Comparison of ENCODE assay signal across 17 mouse cellular contexts in genomic region chr8:72105165-72105564, GRCm38 (mm10). TPM values are rescaled to one million over a fixed set of nuclear protein-coding genes. Genes with fewer than 3 reads are reported as not detected.
DNase-seq lines count a peak whose midpoint lies in the region; ATAC-seq and TF ChIP-seq lines count a peak whose summit lies in the region.
"Had no signal": no experiment of that assay in that cellular context is flagged by ENCODE, and none has a peak within 500 bp of the region (broad histone marks: within the 10 kb centered on the region; RNA-seq: fewer than 3 reads in every experiment).

No protein-coding gene starts in this region.

- no peak overlapping the region for H3K4me3 ChIP-seq in liver, postnatal 0 days (ENCODE audit: low read depth, low read length)
- H3K4me3 ChIP-seq in liver, embryonic 11.5 days (ENCODE audit: low read depth, low read length): no peak overlapping the region
- H3K4me3 ChIP-seq: embryonic facial prominence, embryonic 12.5 days; hindbrain, embryonic 13.5 days; myocyte; stomach, embryonic 15.5 days had no signal

- H3K4me2 ChIP-seq in liver, postnatal 0 days (ENCODE audit: low read depth, low read length): no peak overlapping the region
- H3K4me2 ChIP-seq in liver, embryonic 11.5 days: no peak overlapping the region
- H3K4me2 ChIP-seq: embryonic facial prominence, embryonic 12.5 days; hindbrain, embryonic 13.5 days; stomach, embryonic 15.5 days had no signal

- WGBS in liver, postnatal 0 days (ENCODE audit: insufficient replicate concordance): 25% methylated on average over 4 of the region's 4 CpGs
- WGBS in liver, embryonic 11.5 days: 25% methylated on average over 4 of the region's 4 CpGs

- 0 out of 2 replicates have a peak, but pooled peaks cover 2% of the 10 kb centered on the region for H3K9me3 ChIP-seq in liver, postnatal 0 days (ENCODE audit: low read length)
- peaks cover 3% of the 10 kb centered on the region; the same call in 1 of the 2 replicates for H3K9me3 ChIP-seq in liver, embryonic 11.5 days (ENCODE audit: control insufficient read depth, low read length)
- H3K9me3 ChIP-seq: stomach, embryonic 15.5 days had no signal

- no peaks in the 10 kb centered on the region for H3K4me1 ChIP-seq in liver, postnatal 0 days (ENCODE audit: insufficient read depth)
- H3K4me1 ChIP-seq in liver, embryonic 11.5 days (replicated peaks; ENCODE audit: control insufficient read depth, insufficient read depth, low read length): no peaks in the 10 kb centered on the region
- H3K4me1 ChIP-seq: embryonic facial prominence, embryonic 12.5 days; hindbrain, embryonic 13.5 days; stomach, embryonic 15.5 days had no signal

- H3K9ac ChIP-seq in liver, postnatal 0 days (replicated peaks): no peak overlapping the region
- H3K9ac ChIP-seq in liver, embryonic 11.5 days (ENCODE audit: low read depth, low read length): no peak overlapping the region
- H3K9ac ChIP-seq: embryonic facial prominence, embryonic 12.5 days; forebrain, postnatal 0 days; hindbrain, embryonic 13.5 days; stomach, embryonic 15.5 days had no signal

- no peaks in the 10 kb centered on the region for H3K27me3 ChIP-seq in liver, postnatal 0 days (ENCODE audit: insufficient read depth, low read length)
- H3K27me3 ChIP-seq in liver, embryonic 11.5 days (replicated peaks; ENCODE audit: control insufficient read depth, insufficient read depth, low read length): no peaks in the 10 kb centered on the region
- H3K27me3 ChIP-seq: embryonic facial prominence, embryonic 12.5 days; hindbrain, embryonic 13.5 days; stomach, embryonic 15.5 days had no signal

- DNase-seq in adrenal gland, postnatal 25 days: peak; percentile 9
- no peak for DNase-seq in adrenal gland, postnatal 10 days
- DNase-seq in liver, postnatal 0 days: no peak
- no peak for DNase-seq in liver, embryonic 11.5 days (ENCODE audit: low spot score)
- peak; percentile 26 for DNase-seq in WW6 (ENCODE audit: low read depth, low spot score)
- DNase-seq in cerebellum, adult 11-12 months: no peak
- DNase-seq in retina, postnatal 1 day: no peak
- DNase-seq: cerebellum, adult 18-20 months; forebrain, postnatal 0 days; kidney, postnatal 25 days had no signal

- no peaks in the 10 kb centered on the region for H3K36me3 ChIP-seq in liver, postnatal 0 days (replicated peaks; ENCODE audit: insufficient read depth, low read length)
- no peaks in the 10 kb centered on the region for H3K36me3 ChIP-seq in liver, embryonic 11.5 days (ENCODE audit: control insufficient read depth, insufficient read depth, low read length)
- H3K36me3 ChIP-seq: embryonic facial prominence, embryonic 12.5 days; hindbrain, embryonic 13.5 days; stomach, embryonic 15.5 days had no signal

- TF ChIP-seq EP300 in liver, postnatal 0 days (IDR thresholded peaks at IDR 0.05; ENCODE audit: low read depth): no peak

- no peak for ATAC-seq in liver, postnatal 0 days
- ATAC-seq in liver, embryonic 11.5 days (replicated peaks; ENCODE audit: low FRiP score): no peak
- peak; percentile 46; the same call in 1 of the 2 replicates for ATAC-seq in neutrophil, adult 5-6 weeks (ENCODE audit: extremely low read depth, insufficient number of reproducible peaks, low FRiP score, poor library complexity, severe bottlenecking)
- ATAC-seq: forebrain, postnatal 0 days had no signal

- peak; percentile 62 for TF ChIP-seq CTCF in liver, postnatal 0 days (IDR thresholded peaks at IDR 0.05; ENCODE audit: low read depth)

- no peak overlapping the region for H3K27ac ChIP-seq in liver, postnatal 0 days (ENCODE audit: low read depth)
- H3K27ac ChIP-seq in liver, embryonic 11.5 days (ENCODE audit: low read depth, low read length): no peak overlapping the region
- H3K27ac ChIP-seq: embryonic facial prominence, embryonic 12.5 days; hindbrain, embryonic 13.5 days; stomach, embryonic 15.5 days had no signal

RNA-seq across cellular contexts. Expression of gene Olfr374, which starts 1.7 kb away (rescaled TPM):
- not detected in 2 replicates for total RNA-seq in adrenal gland, postnatal 25 days (2021)
- not detected for total RNA-seq in adrenal gland, postnatal 10 days (2021)
- not detected in 2 replicates for polyA plus RNA-seq in liver, postnatal 0 days (2015; fragmentation: Nextera tagmentation; extraction: Ambion mirVana)
- not detected in 2 replicates for polyA plus RNA-seq in liver, embryonic 11.5 days (2014; fragmentation: Nextera tagmentation; extraction: Ambion mirVana)
- total RNA-seq in neutrophil, adult 5-6 weeks (2017): 0.12 TPM in 2 replicates
- total RNA-seq: forebrain, postnatal 0 days had no signal
- polyA plus RNA-seq: forebrain, postnatal 0 days; lung, embryonic 16.5 days; myocyte; stomach, embryonic 15.5 days had no signal

RNA-seq across cellular contexts. Expression of gene Olfr373, which starts 22.2 kb away (rescaled TPM):
- not detected in 2 replicates for total RNA-seq in adrenal gland, postnatal 25 days (2021)
- total RNA-seq in adrenal gland, postnatal 10 days (2021): not detected
- polyA plus RNA-seq in liver, postnatal 0 days (2015; fragmentation: Nextera tagmentation; extraction: Ambion mirVana): 0.02 TPM in 1 of 2 replicates, not detected in the other
- 0.04 TPM in 1 of 2 replicates, not detected in the other for polyA plus RNA-seq in liver, embryonic 11.5 days (2014; fragmentation: Nextera tagmentation; extraction: Ambion mirVana)
- 0.61 TPM in 1 of 2 replicates, not detected in the other for total RNA-seq in neutrophil, adult 5-6 weeks (2017)
- total RNA-seq: forebrain, postnatal 0 days had no signal
- polyA plus RNA-seq: C2C12; embryonic facial prominence, embryonic 12.5 days; forebrain, postnatal 0 days; hindbrain, embryonic 13.5 days; lung, embryonic 16.5 days; myocyte had no signal

RNA-seq across cellular contexts. Expression of gene Tpm4, which starts 29.6 kb away (rescaled TPM):
- total RNA-seq in adrenal gland, postnatal 25 days (2021): 219 and 260 TPM in 2 replicates
- 100 to 1,000 TPM; 201 to 246 TPM for total RNA-seq in adrenal gland, postnatal 10 days (2021)
- polyA plus RNA-seq in liver, postnatal 0 days (2015; fragmentation: Nextera tagmentation; extraction: Ambion mirVana): 80.0 and 86.6 TPM in 2 replicates
- polyA plus RNA-seq in liver, embryonic 11.5 days (2014; fragmentation: Nextera tagmentation; extraction: Ambion mirVana): 277 and 281 TPM in 2 replicates
- total RNA-seq in neutrophil, adult 5-6 weeks (2017): 600 and 603 TPM in 2 replicates

RNA-seq across cellular contexts. Expression of gene Rab8a, which starts 55.8 kb away (rescaled TPM):
- 55.4 and 68.9 TPM in 2 replicates for total RNA-seq in adrenal gland, postnatal 25 days (2021)
- 10 to 100 TPM; 60.9 to 64.7 TPM for total RNA-seq in adrenal gland, postnatal 10 days (2021)
- polyA plus RNA-seq in liver, postnatal 0 days (2015; fragmentation: Nextera tagmentation; extraction: Ambion mirVana): 57.3 and 58.1 TPM in 2 replicates
- 90.5 and 92.5 TPM in 2 replicates for polyA plus RNA-seq in liver, embryonic 11.5 days (2014; fragmentation: Nextera tagmentation; extraction: Ambion mirVana)
- 510 and 563 TPM in 2 replicates for total RNA-seq in neutrophil, adult 5-6 weeks (2017)

Comparison
In these comparisons a context has a peak if more than half of its experiments do, and no peak if none do; other contexts are left out.
1. DNase-seq: peak in adrenal gland, postnatal 25 days (single experiment) and WW6 (single experiment); none in adrenal gland, postnatal 10 days (single experiment), liver, postnatal 0 days (single experiment), liver, embryonic 11.5 days (single experiment), cerebellum, adult 11-12 months (single experiment) and retina, postnatal 1 day (single experiment).